Mouse (Mus musculus) kidney, embryonic 15.5 days (tissue): ENCODE results near the gene Zfp523. TPM values are rescaled to one million over a fixed set of nuclear protein-coding genes. Genes with fewer than 3 reads are reported as not detected.
A peak's percentile ranks its signal among the peaks of the same experiment; 100 is the strongest.

Experiments
- ATAC-seq: fragments of 200-750 bp; cut with Nextera tagmentation; replicated peaks from 2 replicates; pipeline ENCODE4 v1.8.0; 2017; ENCODE audit warnings: moderate TSS enrichment; ENCODE audit not compliant: low FRiP score
- H3K27ac ChIP-seq: fragments of 300-500 bp; sonication (generic); 2 replicates; pipeline ENCODE4 v1.5.1; 2015; ENCODE audit warnings: mild to moderate bottlenecking, inconsistent platforms
- H3K27me3 ChIP-seq: fragments of 300-500 bp; sonication (generic); 2 replicates; pipeline ENCODE4 v1.6.1; 2015; ENCODE audit warnings: inconsistent platforms
- H3K36me3 ChIP-seq: fragments of 300-500 bp; sonication (generic); 2 replicates; pipeline ENCODE4 v1.6.1; 2015; ENCODE audit warnings: inconsistent platforms
- H3K4me1 ChIP-seq: fragments of 300-500 bp; sonication (generic); 2 replicates; pipeline ENCODE4 v1.6.1; 2015; ENCODE audit warnings: inconsistent platforms
- H3K4me2 ChIP-seq: fragments of 300-500 bp; sonication (generic); 2 replicates; pipeline ENCODE4 v1.6.1; 2015; ENCODE audit warnings: moderate library complexity, mild to moderate bottlenecking, inconsistent platforms
- H3K4me3 ChIP-seq: fragments of 300-500 bp; sonication (generic); replicated peaks from 2 replicates; pipeline ENCODE4 v1.5.1; 2015; ENCODE audit warnings: mild to moderate bottlenecking, inconsistent platforms
- H3K9ac ChIP-seq: fragments of 300-500 bp; sonication (generic); 2 replicates; pipeline ENCODE4 v1.6.1; 2015; ENCODE audit warnings: mild to moderate bottlenecking, inconsistent platforms
- H3K9me3 ChIP-seq: fragments of 300-500 bp; sonication (generic); replicated peaks from 2 replicates; pipeline ENCODE4 v1.6.1; 2016; ENCODE audit warnings: inconsistent platforms
- WGBS: fragments of 180-500 bp; shearing (Covaris S2); methylation state at CpG from one replicate; pipeline ENCODE4 v1.1.7; 2015; ENCODE audit warnings: mixed read lengths; 5-methylcytosine and 5-hydroxymethylcytosine counted together
- polyA plus RNA-seq: library from polyadenylated mRNA; unstranded; fragments of >200 nt; fragmentation: Nextera tagmentation; extraction: Ambion mirVana; gene quantifications from 2 replicates; pipeline ENCODE4 v1.2.1, GENCODE M21; 2015

Gene Zfp523
- polyA plus RNA-seq, 1 experiment from 2014 or later, result 40.1 TPM

GRCm38 (mm10) chr17:28141771-28142699, 34.9 kb upstream of the Zfp523 start, which contains the start of gene Scube3:
Gene Scube3 (plus strand): TSS chr17:28142141.
- Histone ChIP-seq H3K4me1 (peaks cover 75% of the 10 kb centered on the region), H3K9ac (peak within 1 kb of the TSS; percentile 84)
- WGBS, result under 1% methylated on average over 58 of the region's 97 CpGs

GRCm38 (mm10) chr17:28142700-28143610, 34.0 kb upstream of the Zfp523 start:
- no peaks in the 10 kb centered on the region for H3K36me3 ChIP-seq
- H3K4me1 ChIP-seq, result peaks cover 82% of the 10 kb centered on the region
- WGBS, result 2% methylated on average over 33 of the region's 33 CpGs
- ATAC-seq, result peak; percentile 12; the same call in 1 of the 2 replicates
- H3K4me3 ChIP-seq, result peak overlapping the region; percentile 73
- H3K9ac ChIP-seq, result peak overlapping the region; percentile 84
- H3K9me3 ChIP-seq, result no peaks in the 10 kb centered on the region
- H3K27me3 ChIP-seq, result peaks cover 17% of the 10 kb centered on the region
- peak overlapping the region; percentile 95 for H3K4me2 ChIP-seq
- H3K27ac ChIP-seq, result peak overlapping the region; percentile 91

More at GRCm38 (mm10) chr17:28141771-28142699, 34.9 kb upstream of the Zfp523 start, which contains the start of gene Scube3:
- peak within 1 kb of the TSS; percentile 73 for H3K4me3 ChIP-seq
- H3K27ac ChIP-seq, result peak within 1 kb of the TSS; percentile 91
- ATAC-seq, result peak; percentile 23
- H3K4me2 ChIP-seq, result peak within 1 kb of the TSS; percentile 95
- no peaks in the 10 kb centered on the region for H3K9me3 ChIP-seq
- H3K36me3 ChIP-seq, result no peaks in the 10 kb centered on the region
- H3K27me3 ChIP-seq, result peaks cover 17% of the 10 kb centered on the region

GRCm38 (mm10) chr17:28143751-28144150, 33.2 kb upstream of the Zfp523 start:
- Histone ChIP-seq H3K36me3 (no peaks in the 10 kb centered on the region), H3K4me3 (peak overlapping the region; percentile 73), H3K9me3 (no peaks in the 10 kb centered on the region), H3K4me1 (peaks cover 77% of the 10 kb centered on the region), H3K4me2 (peak overlapping the region; percentile 95), H3K9ac (peak overlapping the region; percentile 18; the same call in 1 of the 2 replicates), H3K27ac (peak overlapping the region; percentile 91; the same call in 1 of the 2 replicates), H3K27me3 (peaks cover 17% of the 10 kb centered on the region)
- ATAC-seq, result no peak
- WGBS, result 3% methylated on average over 9 of the region's 9 CpGs

- 22% methylated on average over 6 of the region's 6 CpGs for WGBS
- H3K9ac ChIP-seq, result peak overlapping the region; percentile 18; the same call in 1 of the 2 replicates
- ATAC-seq, result no peak
- H3K27me3 ChIP-seq, result peaks cover 17% of the 10 kb centered on the region
- H3K4me3 ChIP-seq, result peak overlapping the region; percentile 73
- H3K27ac ChIP-seq, result 0 out of 2 replicates have a peak overlapping the region, but pooled peaks have one; percentile 91
- H3K9me3 ChIP-seq, result no peaks in the 10 kb centered on the region
- H3K4me2 ChIP-seq, result peak overlapping the region; percentile 95
- H3K36me3 ChIP-seq, result no peaks in the 10 kb centered on the region
- H3K4me1 ChIP-seq, result peaks cover 80% of the 10 kb centered on the region
Measured at GRCm38 (mm10) chr17:28144241-28144640, 32.7 kb upstream of the Zfp523 start.

GRCm38 (mm10) chr17:28148288-28148687, 28.6 kb upstream of the Zfp523 start:
- no peaks in the 10 kb centered on the region for H3K9me3 ChIP-seq
- WGBS, result 88% methylated on average over 3 of the region's 3 CpGs
- H3K36me3 ChIP-seq, result peaks cover 6% of the 10 kb centered on the region; the same call in 1 of the 2 replicates
- 0 out of 2 replicates have a peak, but pooled peaks cover 2% of the 10 kb centered on the region for H3K27me3 ChIP-seq
- no peak overlapping the region for H3K27ac ChIP-seq
- H3K4me3 ChIP-seq, result no peak overlapping the region
- H3K9ac ChIP-seq, result no peak overlapping the region
- H3K4me2 ChIP-seq, result no peak overlapping the region
- peaks cover 55% of the 10 kb centered on the region for H3K4me1 ChIP-seq
- no peak for ATAC-seq

DNA sequence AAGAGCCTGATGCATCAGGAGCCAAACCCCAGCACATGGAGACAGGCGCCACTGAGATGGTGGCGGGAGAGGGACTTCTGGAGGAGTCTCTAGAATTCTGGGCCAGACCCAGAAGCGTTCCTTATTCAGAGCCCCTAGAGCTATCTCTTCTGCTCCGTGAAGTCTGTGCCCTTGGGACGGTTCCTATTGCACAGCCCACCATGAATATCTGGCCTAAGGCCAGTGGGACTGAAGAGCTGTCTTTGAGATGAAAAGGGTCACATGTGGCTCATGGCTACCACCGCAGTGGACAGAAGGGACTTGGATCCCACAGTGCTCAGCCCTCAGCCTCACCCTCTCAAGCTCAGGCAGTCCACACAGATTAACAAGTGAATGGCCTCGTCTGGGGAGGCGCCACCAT, 27.2 kb upstream of the Zfp523 start:
- H3K36me3 ChIP-seq, result peaks cover 10% of the 10 kb centered on the region; the same call in 1 of the 2 replicates
- H3K9me3 ChIP-seq, result no peaks in the 10 kb centered on the region
- no peak for ATAC-seq
- H3K4me1 ChIP-seq, result peaks cover 40% of the 10 kb centered on the region
- WGBS, result 70% methylated on average over 8 of the region's 8 CpGs
- H3K27me3 ChIP-seq, result no peaks in the 10 kb centered on the region
- no peak overlapping the region for H3K4me3 ChIP-seq
- H3K9ac ChIP-seq, result no peak overlapping the region
- no peak overlapping the region for H3K4me2 ChIP-seq
- H3K27ac ChIP-seq, result no peak overlapping the region

DNA sequence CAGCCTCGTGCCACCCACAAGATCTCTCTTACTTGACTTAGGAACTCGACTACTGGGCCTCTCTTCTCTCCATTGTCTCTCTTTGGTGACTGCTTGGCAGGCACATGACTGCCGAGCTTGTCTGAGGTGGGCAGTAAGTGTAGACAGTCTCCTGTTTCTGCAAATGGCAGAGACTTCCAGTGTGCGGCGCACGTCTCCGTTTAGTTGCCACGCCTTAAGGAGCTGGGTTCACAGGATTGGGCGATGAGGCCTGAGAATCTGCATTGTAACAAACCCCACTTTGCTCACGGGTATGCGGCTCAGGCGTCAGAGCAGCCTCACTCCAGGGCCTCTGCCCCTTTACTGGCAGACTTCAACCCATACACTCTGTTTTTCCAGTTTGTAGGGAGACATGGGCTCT, 26.5 kb upstream of the Zfp523 start:
- Histone ChIP-seq H3K27ac (no peak overlapping the region), H3K4me3 (no peak overlapping the region), H3K9ac (no peak overlapping the region), H3K27me3 (no peaks in the 10 kb centered on the region), H3K4me2 (no peak overlapping the region), H3K9me3 (no peaks in the 10 kb centered on the region), H3K4me1 (peaks cover 33% of the 10 kb centered on the region), H3K36me3 (peaks cover 17% of the 10 kb centered on the region; the same call in 1 of the 2 replicates)
- WGBS, result 74% methylated on average over 12 of the region's 12 CpGs
- no peak for ATAC-seq

- Histone ChIP-seq H3K27me3 (no peaks in the 10 kb centered on the region), H3K4me1 (peaks cover 13% of the 10 kb centered on the region; the same call in 1 of the 2 replicates), H3K4me2 (no peak overlapping the region), H3K9me3 (no peaks in the 10 kb centered on the region), H3K36me3 (peaks cover 37% of the 10 kb centered on the region), H3K27ac (no peak overlapping the region), H3K9ac (no peak overlapping the region), H3K4me3 (no peak overlapping the region)
- WGBS, result 72% methylated on average over 6 of the region's 6 CpGs
- no peak for ATAC-seq
Measured at GRCm38 (mm10) chr17:28153095-28153494, 23.8 kb upstream of the Zfp523 start.

GRCm38 (mm10) chr17:28154970-28155369, 22.0 kb upstream of the Zfp523 start:
- 81% methylated on average over 8 of the region's 8 CpGs for WGBS
- Histone ChIP-seq H3K9ac (no peak overlapping the region), H3K9me3 (no peaks in the 10 kb centered on the region), H3K4me2 (no peak overlapping the region), H3K4me1 (peaks cover 11% of the 10 kb centered on the region), H3K36me3 (peaks cover 43% of the 10 kb centered on the region), H3K27ac (no peak overlapping the region), H3K27me3 (0 out of 2 replicates have a peak, but pooled peaks cover 6% of the 10 kb centered on the region), H3K4me3 (no peak overlapping the region)
- ATAC-seq, result no peak

DNA sequence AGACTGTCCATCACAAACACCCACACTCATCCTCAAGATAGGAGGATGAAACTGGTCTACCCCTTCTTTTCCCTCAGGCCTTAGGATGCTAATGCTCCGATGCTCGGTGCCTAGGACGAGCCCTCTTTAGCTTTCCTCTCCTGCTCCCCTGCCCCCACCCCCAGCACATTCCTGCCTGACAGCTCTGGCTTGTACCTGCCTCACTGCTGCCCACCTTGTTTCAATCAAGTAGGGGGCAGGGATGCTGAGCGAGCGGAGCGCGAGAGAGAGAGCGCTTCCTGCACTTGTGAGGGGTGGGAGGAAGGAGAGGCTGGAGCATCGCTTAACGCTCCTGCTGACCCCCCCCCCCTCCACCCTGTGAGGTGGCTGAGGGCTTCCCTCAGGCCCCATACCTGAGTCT, 16.6 kb upstream of the Zfp523 start:
- 39% methylated on average over 10 of the region's 10 CpGs for WGBS
- H3K36me3 ChIP-seq, result peaks cover 55% of the 10 kb centered on the region

DNA sequence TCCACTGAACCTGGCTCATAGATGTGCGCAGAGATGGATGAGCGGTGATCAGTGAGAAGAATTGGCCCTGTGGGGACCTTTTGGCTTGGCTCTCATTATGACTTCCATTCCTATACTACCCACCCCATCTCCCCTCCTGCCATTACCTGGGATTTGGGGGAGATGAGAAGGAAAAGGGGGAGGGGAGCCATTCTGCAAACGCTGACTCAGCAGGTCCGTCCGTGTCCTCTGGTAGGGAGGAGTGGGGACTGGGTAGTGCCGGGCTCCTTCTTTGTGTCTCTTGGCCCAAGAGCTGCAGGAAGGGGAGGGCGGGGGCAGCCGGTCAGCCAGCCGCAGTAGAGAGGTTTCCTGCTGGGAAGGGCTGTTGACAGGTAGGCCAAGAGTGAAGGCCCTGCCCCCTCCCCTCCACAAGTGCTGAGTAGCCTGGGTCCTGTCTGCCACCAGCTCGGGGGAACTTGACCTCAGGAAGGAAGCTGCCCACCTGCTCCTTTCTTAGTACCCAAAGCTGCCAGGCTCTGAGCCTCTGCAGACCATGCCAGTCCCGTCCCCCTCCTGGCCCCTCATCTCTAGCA, 15.5 kb upstream of the Zfp523 start:
- Histone ChIP-seq H3K27me3 (0 out of 2 replicates have a peak, but pooled peaks cover 11% of the 10 kb centered on the region), H3K9me3 (no peaks in the 10 kb centered on the region), H3K27ac (no peak overlapping the region), H3K4me2 (no peak overlapping the region), H3K36me3 (peaks cover 55% of the 10 kb centered on the region), H3K4me1 (peaks cover 27% of the 10 kb centered on the region), H3K9ac (no peak overlapping the region), H3K4me3 (no peak overlapping the region)
- WGBS, result 33% methylated on average over 11 of the region's 11 CpGs
- no peak for ATAC-seq

More for the DNA sequence above, 16.6 kb upstream of the Zfp523 start:
- H3K27me3 ChIP-seq, result 0 out of 2 replicates have a peak, but pooled peaks cover 11% of the 10 kb centered on the region
- no peak overlapping the region for H3K4me3 ChIP-seq
- no peak overlapping the region for H3K27ac ChIP-seq
- no peak overlapping the region for H3K9ac ChIP-seq
- ATAC-seq, result no peak
- H3K9me3 ChIP-seq, result no peaks in the 10 kb centered on the region
- no peak overlapping the region for H3K4me2 ChIP-seq
- H3K4me1 ChIP-seq, result peaks cover 27% of the 10 kb centered on the region
